Comparison of ENCODE assay signal across 27 mouse cellular contexts in the genomic region with DNA sequence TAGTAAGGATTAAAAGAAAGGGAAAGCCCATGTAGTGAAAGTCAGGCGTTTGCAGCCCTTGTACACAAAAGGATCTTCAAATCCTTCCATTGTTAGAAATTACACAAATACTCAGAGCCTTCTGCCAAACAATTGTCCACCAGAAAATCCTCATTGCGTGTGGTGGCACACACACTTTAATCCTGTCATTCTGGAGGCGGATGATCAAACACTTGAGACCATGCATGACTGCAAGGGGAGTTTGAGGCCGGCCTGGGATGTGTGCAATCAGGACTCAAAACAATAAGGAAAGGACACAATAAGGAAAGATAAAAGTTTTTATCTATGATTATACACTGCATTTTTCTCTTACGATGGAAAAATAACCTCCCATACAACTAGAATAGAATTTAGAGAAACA. TPM values are rescaled to one million over a fixed set of nuclear protein-coding genes. Genes with fewer than 3 reads are reported as not detected.
DNase-seq lines count a peak whose midpoint lies in the region; ATAC-seq and TF ChIP-seq lines count a peak whose summit lies in the region.
"Had no signal": no experiment of that assay in that cellular context is flagged by ENCODE, and none has a peak within 500 bp of the region (broad histone marks: within the 10 kb centered on the region; RNA-seq: fewer than 3 reads in every experiment).

No protein-coding gene starts in this region.

- TF ChIP-seq CTCF in midbrain, postnatal 0 days (IDR thresholded peaks at IDR 0.05), result no peak
- TF ChIP-seq CTCF in testis, adult 2 months (IDR thresholded peaks at IDR 0.05; ENCODE audit: control insufficient read depth, insufficient read depth, insufficient replicate concordance, low read depth, low read length), result no peak

- no peak for ATAC-seq in midbrain, postnatal 0 days (ENCODE audit: low FRiP score)
- ATAC-seq: forebrain, embryonic 13.5 days; forebrain, embryonic 15.5 days had no signal

- peaks cover 43% of the 10 kb centered on the region for H3K27me3 ChIP-seq in midbrain, embryonic 10.5 days (ENCODE audit: low read depth, poor library complexity, severe bottlenecking)
- H3K27me3 ChIP-seq in midbrain, postnatal 0 days (ENCODE audit: insufficient read depth, low read length), result no peaks in the 10 kb centered on the region
- no peaks in the 10 kb centered on the region for H3K27me3 ChIP-seq in testis, adult 2 months (ENCODE audit: control insufficient read depth, insufficient read depth, low read length)
- H3K27me3 ChIP-seq: embryonic facial prominence, embryonic 13.5 days; embryonic facial prominence, embryonic 15.5 days; forebrain, embryonic 13.5 days; forebrain, embryonic 15.5 days had no signal

- no peak overlapping the region for H3K9ac ChIP-seq in midbrain, postnatal 0 days (replicated peaks; ENCODE audit: low read length, poor library complexity, severe bottlenecking)

- H3K4me2 ChIP-seq in midbrain, postnatal 0 days (ENCODE audit: low read depth, low read length, poor library complexity, severe bottlenecking), result no peak overlapping the region

- H3K4me3 ChIP-seq in midbrain, embryonic 10.5 days, result 0 out of 2 replicates have a peak overlapping the region, but pooled peaks have one; percentile 20
- no peak overlapping the region for H3K4me3 ChIP-seq in midbrain, postnatal 0 days (ENCODE audit: low read depth, low read length)
- H3K4me3 ChIP-seq in testis, adult 2 months (ENCODE audit: control insufficient read depth, low read depth, low read length), result peak overlapping the region; percentile 80
- H3K4me3 ChIP-seq: embryonic facial prominence, embryonic 13.5 days had no signal

- H3K4me1 ChIP-seq in midbrain, embryonic 10.5 days, result peaks cover 62% of the 10 kb centered on the region
- peaks cover 9% of the 10 kb centered on the region; the same call in 1 of the 2 replicates for H3K4me1 ChIP-seq in midbrain, postnatal 0 days (ENCODE audit: insufficient read depth, low read length)
- peaks cover 15% of the 10 kb centered on the region for H3K4me1 ChIP-seq in testis, adult 2 months (ENCODE audit: control insufficient read depth, insufficient read depth, low read length)

- no peak overlapping the region for H3K27ac ChIP-seq in midbrain, embryonic 10.5 days (replicated peaks)
- H3K27ac ChIP-seq in midbrain, postnatal 0 days (ENCODE audit: low read depth, low read length), result no peak overlapping the region
- H3K27ac ChIP-seq in testis, adult 2 months (ENCODE audit: control insufficient read depth, insufficient read depth, low read depth, low read length), result peak overlapping the region; percentile 50
- H3K27ac ChIP-seq: embryonic facial prominence, embryonic 13.5 days; embryonic facial prominence, embryonic 15.5 days had no signal

- DNase-seq in heart, adult 11 months, result peak; percentile 85
- no peak for DNase-seq in heart, adult 18-20 months
- DNase-seq in midbrain, embryonic 10.5 days (ENCODE audit: low spot score), result no peak
- DNase-seq in midbrain, postnatal 0 days (ENCODE audit: low spot score), result no peak
- DNase-seq in testis, postnatal 14 days (ENCODE audit: low spot score), result no peak
- no peak for DNase-seq in kidney, postnatal 25 days
- DNase-seq: adrenal gland, adult 2 months; adrenal gland, postnatal 10 days; adrenal gland, postnatal 25 days; cerebellum, adult 11 months; cerebellum, adult 18-20 months; cerebellum, adult 8-10 months; cerebellum, adult 9-11 months; cerebellum, postnatal 14 days; cerebellum, postnatal 36 days; embryo, embryonic 11 days had no signal

- TF ChIP-seq POLR2A in testis, adult 2 months (IDR thresholded peaks at IDR 0.05; ENCODE audit: control insufficient read depth, low read depth, low read length), result no peak

- H3K36me3 ChIP-seq in midbrain, embryonic 10.5 days, result peaks cover 19% of the 10 kb centered on the region
- H3K36me3 ChIP-seq in midbrain, postnatal 0 days (ENCODE audit: insufficient read depth, low read length), result peaks cover 4% of the 10 kb centered on the region; the same call in 1 of the 2 replicates
- H3K36me3 ChIP-seq in testis, adult 2 months (ENCODE audit: control insufficient read depth, insufficient read depth, low read length), result peaks cover 3% of the 10 kb centered on the region; the same call in 1 of the 2 replicates

- 30% methylated on average over 5 of the region's 5 CpGs for WGBS in midbrain, embryonic 10.5 days
- WGBS in midbrain, postnatal 0 days, result 22% methylated on average over 5 of the region's 5 CpGs

- H3K9me3 ChIP-seq in midbrain, embryonic 10.5 days (replicated peaks), result no peaks in the 10 kb centered on the region
- no peaks in the 10 kb centered on the region for H3K9me3 ChIP-seq in midbrain, postnatal 0 days (ENCODE audit: low read length)
- H3K9me3 ChIP-seq: embryonic facial prominence, embryonic 13.5 days; embryonic facial prominence, embryonic 15.5 days; forebrain, embryonic 10.5 days; forebrain, embryonic 13.5 days; forebrain, embryonic 15.5 days had no signal

RNA-seq across cellular contexts. Expression of gene Hnrnph1, which starts 1.4 kb away (rescaled TPM):
- 10 to 100 TPM; 97.0 to 99.6 TPM for total RNA-seq in heart, adult 18-20 months (2021)
- polyA plus RNA-seq in midbrain, embryonic 10.5 days (2016; fragmentation: Nextera tagmentation; extraction: Ambion mirVana), result 612 and 627 TPM in 2 replicates
- 215 and 300 TPM in 2 replicates for total RNA-seq in midbrain, postnatal 0 days (2014; rRNA removed)
- polyA plus RNA-seq in midbrain, postnatal 0 days (2015; fragmentation: Nextera tagmentation; extraction: Ambion mirVana), result 262 and 273 TPM in 2 replicates
- 112 and 154 TPM in 2 replicates for polyA plus RNA-seq in testis, adult 2 months (2012; rRNA removed)

RNA-seq across cellular contexts. Expression of gene Cby3, which starts 21.2 kb away (rescaled TPM):
- not detected for total RNA-seq in heart, adult 18-20 months (2021)
- 0.20 and 0.35 TPM in 2 replicates for polyA plus RNA-seq in midbrain, embryonic 10.5 days (2016; fragmentation: Nextera tagmentation; extraction: Ambion mirVana)
- total RNA-seq in midbrain, postnatal 0 days (2014; rRNA removed), result 0.71 TPM in 1 of 2 replicates, not detected in the other
- 0.92 and 1.8 TPM in 2 replicates for polyA plus RNA-seq in midbrain, postnatal 0 days (2015; fragmentation: Nextera tagmentation; extraction: Ambion mirVana)
- 112 and 129 TPM in 2 replicates for polyA plus RNA-seq in testis, adult 2 months (2012; rRNA removed)
- total RNA-seq: adrenal gland, adult 2 months; adrenal gland, postnatal 10 days; adrenal gland, postnatal 25 days; adrenal gland, postnatal 4 days; common myeloid progenitor, adult 5-6 weeks had no signal
- polyA plus RNA-seq: adrenal gland, adult 2 months; C2C12; embryonic facial prominence, embryonic 11.5 days; erythroblast, embryonic 14.5 days had no signal

RNA-seq across cellular contexts. Expression of gene Canx, which starts 49.9 kb away (rescaled TPM):
- 100 to 1,000 TPM; 311 to 325 TPM for total RNA-seq in heart, adult 18-20 months (2021)
- polyA plus RNA-seq in midbrain, embryonic 10.5 days (2016; fragmentation: Nextera tagmentation; extraction: Ambion mirVana), result 324 and 343 TPM in 2 replicates
- total RNA-seq in midbrain, postnatal 0 days (2014; rRNA removed), result 227 and 275 TPM in 2 replicates
- 235 and 244 TPM in 2 replicates for polyA plus RNA-seq in midbrain, postnatal 0 days (2015; fragmentation: Nextera tagmentation; extraction: Ambion mirVana)
- 41.5 and 58.3 TPM in 2 replicates for polyA plus RNA-seq in testis, adult 2 months (2012; rRNA removed)

RNA-seq across cellular contexts. Expression of gene Rufy1, which starts 55.5 kb away (rescaled TPM):
- total RNA-seq in heart, adult 18-20 months (2021), result 10 to 100 TPM; 28.3 to 35.5 TPM
- polyA plus RNA-seq in midbrain, embryonic 10.5 days (2016; fragmentation: Nextera tagmentation; extraction: Ambion mirVana), result 21.1 and 22.3 TPM in 2 replicates
- total RNA-seq in midbrain, postnatal 0 days (2014; rRNA removed), result 11.3 and 21.8 TPM in 2 replicates
- 19.9 and 20.6 TPM in 2 replicates for polyA plus RNA-seq in midbrain, postnatal 0 days (2015; fragmentation: Nextera tagmentation; extraction: Ambion mirVana)
- polyA plus RNA-seq in testis, adult 2 months (2012; rRNA removed), result 5.7 and 6.4 TPM in 2 replicates

Comparison
In these comparisons a context has a peak if more than half of its experiments do, and no peak if none do; other contexts are left out.
1. RNA of gene Cby3, which starts 21.2 kb away (polyA plus RNA-seq): 112 to 129 TPM in testis, adult 2 months; 0.92 to 1.8 TPM in midbrain, postnatal 0 days and 0.20 to 0.35 TPM in midbrain, embryonic 10.5 days; every median in the first group is over 10 times any median in the second.